Mouse (Mus musculus) left cerebral cortex, postnatal 4 days (tissue): ENCODE results near the gene Rel. TPM values are rescaled to one million over a fixed set of nuclear protein-coding genes. Genes with fewer than 3 reads are reported as not detected.
"Not testable (repeated sequence)": the region's sequence is repeated elsewhere in the genome, so short reads cannot be mapped to it uniquely, and the experiment has no call there.

Experiments used
- DNase-seq: peaks from one replicate; pipeline ENCODE4 v3.0.0-alpha.2; 2022
- intact Hi-C: fragments of 180-260 bp; cut with DNase I; formaldehyde crosslinking; loops from one replicate; pipeline ENCODE4 v1.15.1; 2025
- total RNA-seq, 2 experiments: library from RNA; stranded (reverse); gene quantifications; 2 replicates each; pipeline ENCODE4 v1.2.3; 2021

The Rel gene
- 1 to 10 TPM; 2.1 to 2.2 TPM for total RNA-seq

- peak; percentile 93 for DNase-seq
- intact Hi-C loops = no loop called here
Observed at GRCm38 (mm10) chr11:23770760-23771506, at the start of gene Rel. Gene Rel (minus strand): TSS chr11:23770970.

DNA sequence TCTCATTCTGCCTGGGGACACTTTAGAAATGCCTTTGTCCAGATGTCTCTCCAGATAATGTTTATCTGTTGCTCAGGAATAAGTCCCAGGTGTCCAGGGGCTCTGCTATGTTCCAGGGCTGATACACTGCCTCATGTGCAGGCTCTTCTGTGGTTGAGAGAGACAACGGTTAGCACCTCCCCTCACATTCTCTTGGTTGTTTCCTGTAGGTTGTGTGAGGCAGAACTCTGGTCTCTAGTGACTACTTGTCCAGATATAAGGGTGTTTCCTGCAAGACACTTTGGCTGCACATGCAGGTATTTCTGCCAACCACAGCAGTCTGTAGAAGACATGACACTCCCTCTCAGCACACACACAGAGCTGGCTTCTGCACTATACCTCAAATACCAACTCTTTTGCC, 48.0 kb upstream of the Rel start:
- intact Hi-C loops = no loop called here
- DNase-seq = no peak

- intact Hi-C loops = no loop called here
- no peak for DNase-seq
Observed at GRCm38 (mm10) chr11:23810741-23811140, 40.0 kb upstream of the Rel start.

GRCm38 (mm10) chr11:23805716-23806115, 34.9 kb upstream of the Rel start:
- no peak for DNase-seq
- intact Hi-C loops = no loop called here

- DNase-seq = no peak
- intact Hi-C loops = no loop called here
Observed at GRCm38 (mm10) chr11:23803136-23803535, 32.4 kb upstream of the Rel start.

GRCm38 (mm10) chr11:23802256-23802655, 31.5 kb upstream of the Rel start:
- DNase-seq = no peak
- intact Hi-C loops = no loop called here

- intact Hi-C loops = no loop called here
- no peak for DNase-seq
Observed at GRCm38 (mm10) chr11:23801851-23802250, 31.1 kb upstream of the Rel start.

DNA sequence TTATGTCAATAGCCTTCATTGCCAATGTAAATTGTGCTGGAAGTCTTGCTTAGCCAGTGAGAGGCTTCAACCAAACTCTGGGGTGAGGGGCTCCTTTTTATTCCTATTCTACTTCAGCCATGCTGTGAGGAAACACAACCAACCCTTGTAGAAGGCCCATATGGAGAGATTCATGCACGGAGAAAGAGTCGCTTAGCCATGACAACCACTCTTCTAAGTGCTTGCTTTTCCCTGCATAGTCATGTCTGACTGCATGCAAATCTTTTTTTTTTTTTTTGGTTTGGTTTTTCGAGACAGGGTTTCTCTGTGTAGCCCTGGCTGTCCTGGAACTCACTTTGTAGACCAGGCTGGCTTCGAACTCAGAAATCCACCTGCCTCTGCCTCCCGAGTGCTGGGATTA, 12.9 kb upstream of the Rel start:
- DNase-seq, intact Hi-C loops: not testable (repeated sequence)

GRCm38 (mm10) chr11:23783085-23783484, 12.3 kb upstream of the Rel start:
- no peak for DNase-seq
- intact Hi-C loops = no loop called here

GRCm38 (mm10) chr11:23782038-23782437, 11.3 kb upstream of the Rel start:
- intact Hi-C loops = no loop called here
- DNase-seq = no peak

DNA sequence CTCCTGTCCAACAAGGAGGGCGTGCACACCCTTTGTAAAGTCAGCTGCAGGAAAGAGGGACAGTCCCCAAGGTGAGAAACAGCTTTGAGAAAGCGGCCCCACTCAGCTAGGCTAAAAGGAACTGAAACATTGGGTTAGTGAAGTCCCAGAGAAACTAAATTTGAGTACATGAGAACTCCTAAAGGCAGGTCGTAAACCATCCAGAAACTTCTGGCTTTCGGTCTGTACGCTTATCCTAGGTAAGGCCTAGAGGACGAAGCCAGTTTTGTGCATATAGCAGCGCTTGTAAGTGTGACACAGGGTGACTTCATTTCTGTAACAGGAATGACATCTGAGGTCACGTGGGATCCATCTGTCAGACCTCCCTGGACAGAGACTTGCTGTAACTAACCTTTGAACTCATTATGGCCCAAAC, 8.0 kb upstream of the Rel start:
- no peak for DNase-seq
- intact Hi-C loops = no loop called here

DNA sequence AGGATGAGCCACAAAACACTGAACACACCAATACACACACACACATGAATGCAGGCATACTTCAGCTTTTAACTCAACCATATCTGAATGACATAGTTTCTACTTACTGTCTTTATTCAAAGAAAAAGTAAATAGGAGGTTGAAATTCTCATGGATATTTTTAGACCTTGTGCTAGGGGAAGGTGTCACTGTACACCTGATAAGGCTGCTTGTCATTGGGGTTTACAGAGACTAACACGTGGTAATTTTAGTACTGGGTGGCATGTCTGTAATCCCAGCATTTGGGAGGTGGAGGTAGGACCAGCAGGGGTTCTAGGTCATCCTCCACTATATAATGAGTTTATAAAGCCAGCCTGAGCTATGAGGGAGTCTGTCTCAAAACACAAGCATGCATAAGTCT, 1.7 kb upstream of the Rel start:
- intact Hi-C loops = no loop called here
- DNase-seq = no peak

DNA sequence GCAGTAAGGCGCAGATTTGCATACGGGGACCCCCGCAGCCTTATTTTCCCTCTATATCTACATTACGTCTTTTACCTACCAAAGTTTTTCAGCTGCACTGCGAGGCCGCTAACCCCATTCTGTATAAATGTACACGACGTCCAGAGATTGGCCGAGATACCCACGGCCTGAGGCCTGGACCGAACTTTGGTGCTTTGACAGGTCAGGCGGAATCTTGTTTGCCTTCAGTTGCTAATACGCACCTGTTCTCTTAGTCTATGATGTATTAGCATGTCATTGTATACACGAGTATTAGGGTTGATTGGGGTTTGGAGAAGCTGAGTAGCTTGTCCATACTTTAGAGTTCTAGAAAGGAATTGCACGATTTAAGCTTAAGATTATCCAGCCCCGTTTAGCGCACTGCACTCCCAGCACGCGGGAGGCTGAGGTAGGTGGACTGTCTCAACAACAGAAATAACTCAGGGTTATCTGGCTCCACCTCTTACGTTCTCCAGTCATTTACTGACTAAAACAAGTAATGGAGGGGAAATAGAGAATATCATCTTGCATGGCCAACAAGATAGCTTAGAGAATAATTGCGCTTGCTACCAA, 832 bp upstream of the Rel start:
- intact Hi-C loops = no loop called here
- DNase-seq = no peak

- no peak for DNase-seq
- intact Hi-C loops = no loop called here
Observed at GRCm38 (mm10) chr11:23770510-23770759, 335 bp downstream of the Rel start.

GRCm38 (mm10) chr11:23769686-23770509, 872 bp downstream of the Rel start:
- intact Hi-C loops = no loop called here
- peak; percentile 12 for DNase-seq

GRCm38 (mm10) chr11:23769033-23769432, 1.7 kb downstream of the Rel start:
- DNase-seq = no peak
- intact Hi-C loops = no loop called here

DNA sequence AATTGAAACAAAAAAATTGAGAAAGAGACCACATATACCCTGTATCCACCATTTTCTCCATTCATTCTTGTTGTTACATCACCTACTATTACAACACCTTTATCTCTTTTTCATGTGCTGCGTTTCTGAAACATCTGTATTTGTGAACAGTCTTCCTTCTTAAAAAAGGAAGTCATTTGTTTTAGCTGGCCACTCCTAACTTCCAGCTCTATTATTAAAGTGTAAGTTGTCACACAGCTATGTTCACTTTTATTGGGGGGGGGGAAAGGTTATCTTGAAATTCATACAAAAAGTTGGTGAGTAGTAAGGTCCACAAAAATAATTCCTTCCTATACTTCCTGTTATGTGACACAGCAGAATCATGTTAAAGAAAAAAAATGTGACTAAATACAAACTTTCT, 2.8 kb downstream of the Rel start:
- no peak for DNase-seq
- intact Hi-C loops = no loop called here

GRCm38 (mm10) chr11:23767369-23767768, 3.4 kb downstream of the Rel start:
- DNase-seq, intact Hi-C loops: not testable (repeated sequence)

DNA sequence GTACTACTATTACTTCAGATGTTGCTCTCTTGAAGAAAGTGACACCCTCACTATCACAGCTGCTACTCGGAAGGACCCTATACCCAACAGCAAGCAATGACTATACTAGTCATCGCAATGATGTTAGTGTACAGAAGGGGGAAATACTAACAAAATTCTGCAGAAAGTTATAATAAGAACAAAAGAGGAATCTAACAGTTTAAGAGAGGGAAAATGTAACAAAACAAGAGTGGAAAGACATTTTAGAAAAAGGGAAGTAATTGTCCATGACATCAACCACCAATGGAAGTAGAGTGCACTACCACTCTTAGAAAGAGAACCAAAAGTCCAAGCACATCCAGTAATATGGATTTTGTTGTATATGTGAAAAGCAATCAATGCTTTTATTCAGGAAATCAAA, 8.1 kb downstream of the Rel start:
- no peak for DNase-seq
- intact Hi-C loops = no loop called here

DNA sequence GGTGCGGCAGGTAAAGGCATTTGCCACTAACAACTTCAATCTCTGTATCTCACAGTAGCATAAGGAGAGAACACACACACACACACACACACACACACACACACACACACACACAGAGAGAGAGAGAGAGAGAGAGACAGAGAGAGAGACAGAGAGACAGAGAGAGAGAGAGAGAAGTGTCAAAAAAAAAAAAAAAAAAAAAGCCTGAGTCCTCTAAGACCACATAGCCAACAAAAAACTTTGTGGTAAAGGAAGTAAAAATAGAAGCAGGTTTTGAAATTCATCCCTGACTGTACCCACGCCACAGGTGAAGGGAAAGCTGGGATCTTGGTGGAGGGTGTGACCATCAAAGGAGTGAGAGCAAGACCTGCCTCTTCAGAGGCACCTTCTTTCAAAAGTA, 12.6 kb downstream of the Rel start:
- intact Hi-C loops = no loop called here
- DNase-seq = no peak

- no peak for DNase-seq
- intact Hi-C loops = no loop called here
Observed at GRCm38 (mm10) chr11:23754329-23754728, 16.4 kb downstream of the Rel start.

DNA sequence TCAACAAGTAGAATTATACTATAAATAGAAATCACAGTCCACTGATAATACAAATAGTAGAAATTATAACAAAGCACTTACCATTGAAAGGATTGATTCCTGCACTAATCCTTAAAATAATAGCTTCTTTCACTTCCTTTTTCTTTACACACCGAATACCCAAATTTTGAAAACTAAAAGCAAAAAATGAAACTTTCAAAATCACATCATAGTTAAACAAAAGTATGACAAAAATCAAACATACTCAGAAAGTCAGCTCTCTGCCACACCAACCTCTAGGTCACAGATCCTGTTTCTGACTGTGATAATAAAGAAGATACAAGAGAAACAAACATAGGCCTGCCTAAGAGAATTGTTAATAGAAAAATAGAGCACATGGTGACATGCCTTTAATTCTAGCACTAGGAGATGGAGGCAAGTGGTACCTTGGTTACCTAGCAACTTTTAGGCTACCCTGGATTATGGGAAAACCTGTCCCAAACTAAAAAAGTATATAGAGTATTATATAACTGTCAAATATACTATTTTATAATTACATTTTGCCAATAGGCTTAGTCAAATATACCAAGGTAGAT, 17.5 kb downstream of the Rel start:
- intact Hi-C loops = no loop called here

More for the DNA sequence above, 17.5 kb downstream of the Rel start:
- DNase-seq = no peak
